ENCODE assay signal across 17 mouse cellular contexts in the genomic region with DNA sequence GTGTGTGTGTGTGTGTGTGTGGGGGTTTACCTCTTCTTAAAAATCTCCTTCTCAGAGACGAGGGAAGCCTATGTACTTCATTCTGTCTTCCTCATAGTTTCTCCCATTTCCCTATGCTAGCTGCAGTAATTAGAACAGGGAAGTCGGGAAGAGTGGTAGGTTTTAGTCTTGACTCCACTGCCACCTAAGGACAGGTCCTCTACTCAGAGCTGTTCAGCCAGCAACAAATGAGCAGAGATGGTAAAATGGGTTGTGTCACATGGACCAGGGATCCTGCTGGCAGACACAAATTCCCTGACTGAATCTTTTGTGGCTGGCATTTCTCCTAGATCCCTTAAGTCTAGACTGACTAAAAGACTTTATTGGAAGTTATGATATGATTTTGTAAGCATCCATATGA.
"Had no signal": no experiment of that assay in that cellular context is flagged by ENCODE, and none has a peak within 500 bp of the region (broad histone marks: within the 10 kb centered on the region; RNA-seq: fewer than 3 reads in every experiment).

No protein-coding gene starts in this region.

- H3K27me3 ChIP-seq: intestine, embryonic 15.5 days; limb, embryonic 13.5 days; liver, embryonic 15.5 days had no signal

- H3K9ac ChIP-seq: intestine, embryonic 15.5 days; limb, embryonic 13.5 days; liver, embryonic 15.5 days had no signal

- H3K27ac ChIP-seq: intestine, embryonic 15.5 days; layer of hippocampus, adult 2 months; limb, embryonic 10.5 days; limb, embryonic 13.5 days; liver, embryonic 15.5 days had no signal

- H3K4me3 ChIP-seq: intestine, embryonic 15.5 days; layer of hippocampus, adult 2 months; limb, embryonic 10.5 days; limb, embryonic 13.5 days; liver, embryonic 15.5 days had no signal

- H3K4me2 ChIP-seq: intestine, embryonic 15.5 days; limb, embryonic 13.5 days; liver, embryonic 15.5 days; midbrain, embryonic 11.5 days had no signal

- H3K36me3 ChIP-seq: intestine, embryonic 15.5 days; limb, embryonic 10.5 days; limb, embryonic 13.5 days; liver, embryonic 15.5 days had no signal

- H3K4me1 ChIP-seq: intestine, embryonic 15.5 days; limb, embryonic 10.5 days; limb, embryonic 13.5 days; liver, embryonic 15.5 days had no signal

- H3K9me3 ChIP-seq: intestine, embryonic 15.5 days; limb, embryonic 10.5 days; limb, embryonic 13.5 days; liver, embryonic 15.5 days had no signal

- DNase-seq: kidney, adult 18-20 months; kidney, postnatal 14 days; layer of hippocampus, adult 9-11 months; liver; lung, adult 2 months; lung, postnatal 14 days; lung, postnatal 4 days; midbrain, embryonic 14.5 days; thymus, adult 2 months; thymus, postnatal 14 days; thymus, postnatal 4 days had no signal

- ATAC-seq: intestine, embryonic 15.5 days had no signal
